Mouse (Mus musculus) hindbrain, embryonic 10.5 days (tissue): ENCODE results near the gene Timp4. TPM values are rescaled to one million over a fixed set of nuclear protein-coding genes. Genes with fewer than 3 reads are reported as not detected.

Experiments used
- DNase-seq: peaks from one replicate; pipeline ENCODE4 v3.0.0-alpha.2; 2017; ENCODE audit warnings: low spot score
- H3K27ac ChIP-seq: fragments of 300-500 bp; sonication (generic); 2 replicates; pipeline ENCODE4 v1.5.1; 2016; ENCODE audit warnings: mild to moderate bottlenecking, moderate library complexity
- H3K27me3 ChIP-seq: fragments of 300-500 bp; sonication (generic); 2 replicates; pipeline ENCODE4 v1.6.1; 2016; ENCODE audit warnings: mild to moderate bottlenecking; ENCODE audit not compliant: poor library complexity, insufficient read depth, severe bottlenecking
- H3K36me3 ChIP-seq: fragments of 300-500 bp; sonication (generic); 2 replicates; pipeline ENCODE4 v1.6.1; 2016; ENCODE audit warnings: mild to moderate bottlenecking, moderate library complexity
- H3K4me1 ChIP-seq: fragments of 300-500 bp; sonication (generic); replicated peaks from 2 replicates; pipeline ENCODE4 v1.6.1; 2016; ENCODE audit warnings: mild to moderate bottlenecking
- H3K4me3 ChIP-seq: fragments of 300-500 bp; sonication (generic); 2 replicates; pipeline ENCODE4 v1.5.1; 2016; ENCODE audit warnings: mild to moderate bottlenecking, moderate library complexity
- H3K9me3 ChIP-seq: fragments of 300-500 bp; sonication (generic); 2 replicates; pipeline ENCODE4 v1.6.1; 2016; ENCODE audit warnings: mild to moderate bottlenecking, moderate library complexity
- WGBS: fragments of 180-500 bp; shearing (Covaris S2); methylation state at CpG from one replicate; pipeline ENCODE4 v1.1.7; 2016; 5-methylcytosine and 5-hydroxymethylcytosine counted together
- polyA plus RNA-seq: library from polyadenylated mRNA; unstranded; fragments of >200 nt; fragmentation: Nextera tagmentation; extraction: Ambion mirVana; gene quantifications from 2 replicates; pipeline ENCODE4 v1.2.1, GENCODE M21; 2016

Gene Timp4
- polyA plus RNA-seq, 1 experiment from 2014 or later = 0.25 TPM

DNA sequence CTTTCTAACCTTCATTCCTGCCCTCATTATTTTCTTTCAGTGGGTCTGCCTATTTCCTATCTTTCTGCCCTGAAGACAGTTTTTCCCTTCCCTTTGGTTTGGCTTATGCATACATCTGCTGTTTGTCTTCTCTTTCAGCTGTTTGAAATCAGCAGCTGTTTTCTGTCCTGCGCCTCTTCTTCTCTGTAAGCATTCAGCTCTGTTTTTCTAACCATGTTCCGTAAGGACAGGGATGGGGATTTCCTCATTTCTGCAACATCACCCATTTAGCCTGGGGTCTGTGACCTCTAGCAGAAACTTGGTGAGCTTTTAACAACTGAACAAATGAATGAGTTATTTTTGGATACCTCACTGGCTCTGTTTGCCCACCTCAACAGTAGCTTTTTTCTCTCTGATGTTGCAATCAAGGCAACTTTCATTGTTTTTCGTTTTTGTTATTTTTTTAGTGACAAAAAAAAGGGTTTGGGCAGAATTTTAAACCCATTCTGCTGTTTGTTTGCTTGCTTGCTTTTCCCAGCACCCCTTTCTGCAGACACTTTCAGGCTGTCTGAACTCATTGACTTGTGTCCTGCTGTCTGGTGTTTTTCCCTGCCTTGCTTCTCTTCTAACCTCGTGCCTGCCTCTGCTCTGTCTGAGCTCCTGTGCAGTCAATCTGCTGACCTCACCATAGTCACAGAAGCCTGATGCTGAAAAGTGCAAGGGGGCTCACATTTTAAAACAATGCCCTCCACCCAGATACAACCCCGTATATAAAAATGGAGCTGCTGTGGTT, 39.7 kb downstream of the Timp4 start:
- peaks cover 13% of the 10 kb centered on the region for H3K4me1 ChIP-seq
- no peaks in the 10 kb centered on the region for H3K27me3 ChIP-seq
- no peaks in the 10 kb centered on the region for H3K36me3 ChIP-seq
- 60% methylated on average over 5 of the region's 5 CpGs for WGBS
- no peak overlapping the region for H3K4me3 ChIP-seq
- H3K9me3 ChIP-seq = no peaks in the 10 kb centered on the region
- no peak for DNase-seq
- 0 out of 2 replicates have a peak overlapping the region, but pooled peaks have one; percentile 35 for H3K27ac ChIP-seq

DNA sequence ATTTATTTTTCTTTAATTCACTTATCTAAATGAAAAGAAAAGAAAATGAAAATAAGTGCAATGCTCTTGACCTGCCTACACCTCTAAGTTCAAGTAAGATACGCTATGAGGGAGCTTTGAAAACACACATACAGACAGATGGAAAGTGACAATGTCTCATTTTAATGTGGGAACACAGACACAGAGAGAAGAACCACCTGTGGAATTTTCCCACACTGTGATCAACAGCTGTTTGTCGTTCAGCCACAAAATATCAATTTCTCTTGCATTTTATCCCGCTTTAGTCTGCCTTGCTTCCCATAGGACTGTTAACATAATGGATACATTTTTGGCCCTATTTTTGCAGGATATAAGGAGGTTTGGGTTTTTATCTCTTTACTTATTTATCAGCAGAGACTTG, 41.2 kb downstream of the Timp4 start:
- no peaks in the 10 kb centered on the region for H3K36me3 ChIP-seq
- H3K27me3 ChIP-seq = no peaks in the 10 kb centered on the region
- no peak for DNase-seq
- WGBS = 95% methylated on average over 3 of the region's 3 CpGs
- peaks cover 13% of the 10 kb centered on the region for H3K4me1 ChIP-seq
- no peaks in the 10 kb centered on the region for H3K9me3 ChIP-seq
- no peak overlapping the region for H3K4me3 ChIP-seq
- no peak overlapping the region for H3K27ac ChIP-seq

DNA sequence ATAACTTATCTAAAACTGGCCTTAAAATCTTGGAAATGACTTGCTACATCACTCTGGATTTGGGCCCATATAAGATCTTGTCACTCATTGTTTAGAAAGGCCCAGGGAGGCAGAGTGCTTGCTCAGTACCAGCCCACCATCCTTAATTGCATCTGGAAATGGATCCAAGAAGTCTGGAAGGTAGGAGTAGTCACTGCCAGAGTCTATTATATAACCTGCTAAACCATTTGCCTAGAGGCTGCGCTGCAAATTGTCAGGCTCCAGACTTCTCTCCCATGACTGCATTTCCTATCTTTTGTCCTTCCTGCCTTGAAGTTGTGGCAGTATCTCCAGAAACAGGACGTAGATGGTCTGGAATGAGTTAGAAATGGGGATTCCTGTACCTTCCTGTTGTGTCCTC, 41.8 kb downstream of the Timp4 start:
- Histone ChIP-seq H3K4me1 (peaks cover 13% of the 10 kb centered on the region), H3K36me3 (no peaks in the 10 kb centered on the region), H3K4me3 (no peak overlapping the region), H3K9me3 (no peaks in the 10 kb centered on the region), H3K27ac (no peak overlapping the region), H3K27me3 (no peaks in the 10 kb centered on the region)
- 83% methylated on average over 2 of the region's 2 CpGs for WGBS
- DNase-seq = no peak

DNA sequence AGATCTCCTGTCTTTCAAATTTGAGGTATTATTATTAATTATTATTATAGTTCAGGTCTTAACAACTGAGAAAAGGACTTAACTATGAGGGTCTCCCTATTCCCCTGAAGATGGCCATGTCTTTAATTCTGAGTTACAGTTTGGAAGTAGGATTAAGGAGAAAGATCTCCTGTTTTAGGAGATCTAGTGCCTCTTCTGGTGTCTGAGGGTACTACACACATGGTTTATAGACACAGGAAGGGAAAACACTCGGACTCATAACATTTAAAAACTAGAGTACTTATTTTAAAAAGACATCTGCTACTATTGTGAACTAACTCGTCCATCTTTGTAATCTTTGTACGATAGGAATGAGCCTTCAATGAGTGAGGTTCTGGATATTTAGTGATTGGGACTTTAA, 49.0 kb downstream of the Timp4 start:
- no peak overlapping the region for H3K4me3 ChIP-seq
- no peak overlapping the region for H3K27ac ChIP-seq
- H3K36me3 ChIP-seq = no peaks in the 10 kb centered on the region
- WGBS = 74% methylated on average over 3 of the region's 3 CpGs
- DNase-seq = no peak
- H3K4me1 ChIP-seq = no peaks in the 10 kb centered on the region
- H3K27me3 ChIP-seq = no peaks in the 10 kb centered on the region
- no peaks in the 10 kb centered on the region for H3K9me3 ChIP-seq

DNA sequence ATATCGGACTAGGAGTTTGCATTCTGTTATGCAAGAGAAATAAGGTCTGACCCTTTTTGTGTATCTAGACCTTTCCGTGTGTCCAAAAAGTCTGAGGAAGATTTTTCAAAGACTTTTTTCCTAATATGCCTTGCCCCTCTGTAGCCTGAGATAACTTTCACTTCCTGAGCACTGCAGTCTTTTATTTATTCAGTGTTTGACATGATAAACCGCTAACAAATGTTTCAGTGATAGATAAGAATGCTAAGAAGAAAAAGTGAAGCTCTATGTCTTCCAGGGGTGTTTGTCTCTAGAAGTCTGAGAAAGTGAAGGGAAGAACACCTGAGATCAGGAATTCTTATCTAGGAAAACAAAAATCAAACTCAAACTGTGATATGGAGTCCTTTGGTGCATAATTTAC, 51.3 kb downstream of the Timp4 start:
- Histone ChIP-seq H3K9me3 (no peaks in the 10 kb centered on the region), H3K4me3 (no peak overlapping the region), H3K27ac (no peak overlapping the region), H3K36me3 (no peaks in the 10 kb centered on the region), H3K27me3 (no peaks in the 10 kb centered on the region), H3K4me1 (no peaks in the 10 kb centered on the region)
- DNase-seq = no peak
- 83% methylated on average over 3 of the region's 3 CpGs for WGBS

Other genes starting within 250 kb of the Timp4 start
- gene Tamm41, start 214.3 kb downstream of the Timp4 start, polyA plus RNA-seq = 83.0 and 94.2 TPM in 2 replicates
- gene Syn2, start 117.3 kb downstream of the Timp4 start, polyA plus RNA-seq = 4.6 and 4.7 TPM in 2 replicates
- gene Gm17482, start 24.9 kb downstream of the Timp4 start, polyA plus RNA-seq = not detected in 2 replicates
- 0.20 TPM in 1 of 2 replicates, not detected in the other for gene Pparg, start 108.7 kb upstream of the Timp4 start, polyA plus RNA-seq